Mouse (Mus musculus): ENCODE measurements around the gene Mug1.
"Not testable (repeated sequence)": the region's sequence is repeated elsewhere in the genome, so short reads cannot be mapped to it uniquely, and the experiment has no call there.

Gene Mug1

DNA sequence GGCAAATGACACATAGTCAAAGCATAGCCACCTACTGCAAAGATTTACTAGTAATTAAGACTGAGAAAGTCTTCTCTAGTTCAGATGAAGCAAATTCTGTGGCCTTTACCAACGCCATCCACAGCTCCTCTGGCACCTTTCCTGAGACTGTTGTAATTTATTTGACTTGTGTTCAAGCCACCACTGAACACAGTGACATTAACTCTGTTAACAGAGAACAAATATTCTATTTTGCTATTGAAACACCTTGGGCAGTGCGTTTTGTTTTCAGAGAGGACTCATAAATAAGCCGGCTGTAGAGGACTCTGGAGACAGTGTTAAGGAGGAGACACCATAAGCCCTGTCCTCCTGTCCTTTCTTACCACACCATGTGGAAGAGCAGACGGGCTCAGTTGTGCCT, at the start of gene Mug1:
Gene Mug1 (plus strand): TSS at position 271 of the 400 bp plus-strand sequence.
- not testable (repeated sequence) for DNase-seq (ENCODE audit: low spot score in 2 of 2)

DNA sequence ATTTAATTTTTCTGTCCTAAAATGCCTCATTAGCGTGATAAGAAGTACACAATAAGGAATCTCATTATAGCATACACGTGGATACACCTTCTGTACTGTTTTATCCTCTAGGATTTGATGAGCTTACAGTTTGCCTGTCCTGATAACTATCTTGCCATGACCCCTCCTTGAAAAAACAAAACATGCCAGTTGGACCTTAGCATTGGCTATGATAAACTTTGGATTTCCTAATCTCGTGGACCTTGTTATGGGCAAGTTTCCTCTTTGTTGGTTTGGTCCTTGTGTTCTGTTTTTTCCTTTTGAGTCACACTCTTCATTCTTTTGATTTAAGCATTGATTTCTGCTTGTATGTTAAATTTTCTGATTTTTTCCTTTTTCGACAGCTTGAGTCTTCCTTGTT, 10.3 kb upstream of the Mug1 start:
- DNase-seq (ENCODE audit: low spot score in 2 of 2) = no peak

DNA sequence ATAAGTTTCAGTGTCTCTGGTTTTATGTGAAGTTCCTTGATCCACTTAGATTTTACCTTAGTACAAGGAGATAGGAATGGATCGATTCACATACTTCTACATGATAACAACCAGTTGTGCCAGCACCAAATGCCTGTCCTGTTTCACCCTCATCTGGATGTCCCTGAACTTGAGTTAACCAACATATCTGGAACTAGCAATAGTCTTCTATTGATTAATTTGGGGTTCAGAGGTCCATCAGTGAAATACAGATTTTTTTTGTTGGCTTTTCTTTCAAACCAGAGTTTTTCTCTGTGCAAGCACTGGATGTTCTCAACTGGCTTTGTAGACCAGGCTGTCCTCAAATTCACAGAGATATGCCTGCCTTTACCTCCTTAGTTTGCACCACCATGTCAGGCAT, 2.0 kb upstream of the Mug1 start:
- DNase-seq (ENCODE audit: low spot score in 2 of 2) = no peak

DNA sequence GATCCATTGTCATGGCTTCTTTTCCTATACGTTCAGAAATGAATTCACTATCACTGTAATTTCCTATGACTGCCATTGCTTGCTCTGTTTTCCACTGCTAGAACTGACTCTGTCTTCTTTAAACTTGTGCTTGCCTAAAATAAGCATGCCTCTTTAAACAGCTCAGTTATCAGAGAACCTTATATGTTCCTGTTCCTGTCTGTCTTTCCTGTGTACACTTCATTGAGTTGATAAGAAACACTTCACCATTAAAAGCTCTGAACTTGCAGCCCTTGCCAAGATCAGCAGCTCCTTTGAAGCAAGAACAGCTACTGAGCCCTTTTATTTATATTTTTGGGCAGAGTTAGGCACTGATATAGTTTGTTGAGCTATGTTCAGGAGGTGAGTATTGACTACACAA, 10.0 kb downstream of the Mug1 start:
- no peak for DNase-seq (ENCODE audit: low spot score in 2 of 2)

Measured in cerebellum, postnatal 4 days (tissue).